Mouse (Mus musculus): ENCODE results near the gene Acr. TPM values are rescaled to one million over a fixed set of nuclear protein-coding genes. Genes with fewer than 3 reads are reported as not detected.
A peak's percentile ranks its signal among the peaks of the same experiment; 100 is the strongest.

The Acr gene
- polyA plus RNA-seq, 1 experiment from 2014 or later: not detected

DNA sequence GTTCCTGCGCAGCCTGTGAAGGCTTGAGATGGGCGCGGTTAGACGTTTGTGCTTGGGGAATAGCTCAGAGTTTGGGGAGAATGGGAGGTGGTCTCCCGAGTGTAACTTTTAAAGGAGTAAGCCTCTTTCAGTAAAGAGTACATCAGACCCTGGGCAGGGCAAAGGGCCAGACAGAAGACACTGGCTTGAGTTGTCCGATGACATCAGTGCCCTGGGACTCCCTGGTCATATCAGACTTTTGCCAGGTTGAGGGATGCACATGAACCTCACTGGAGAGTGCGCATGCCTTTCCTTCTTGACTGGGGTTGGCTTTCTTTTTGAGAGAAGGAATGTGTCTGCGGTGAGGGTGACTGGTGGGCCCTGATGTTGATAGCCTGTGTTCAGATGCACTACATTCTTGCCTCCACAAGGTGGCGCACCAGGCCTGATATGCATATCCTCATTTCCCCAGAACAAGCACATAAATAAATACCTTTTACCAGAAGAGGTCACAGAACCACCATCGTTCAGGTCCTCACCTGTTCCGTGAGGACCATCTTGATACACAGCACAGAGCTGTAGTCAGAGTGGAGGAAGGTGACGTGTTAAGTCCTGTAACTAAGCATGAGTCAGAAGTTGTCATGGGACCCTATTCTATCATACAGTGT lies 54.3 kb downstream of the Acr start:
- DNase-seq (ENCODE audit: low spot score) (peak; percentile 64), ATAC-seq (ENCODE audit: insufficient number of reproducible peaks, low FRiP score, low TSS enrichment, low read depth) (no peak)
- Histone ChIP-seq H3K9me3 (ENCODE audit: control insufficient read depth, low read length) (no peaks in the 10 kb centered on the region), H3K27me3 (ENCODE audit: control insufficient read depth, insufficient read depth, low read length) (no peaks in the 10 kb centered on the region), H3K36me3 (ENCODE audit: control insufficient read depth, insufficient read depth, low read length) (no peaks in the 10 kb centered on the region), H3K4me1 (ENCODE audit: control insufficient read depth, insufficient read depth, low read length) (no peaks in the 10 kb centered on the region), H3K4me3 (ENCODE audit: low read depth, low read length) (no peak overlapping the region), H3K9ac (ENCODE audit: low read length) (no peak overlapping the region), H3K27ac (replicated peaks; ENCODE audit: low read depth, low read length) (no peak overlapping the region), H3K4me2 (ENCODE audit: low read depth, severe bottlenecking) (no peak overlapping the region)
- 80% methylated on average over 12 of the region's 12 CpGs for WGBS

GRCm38 (mm10) chr15:89622959-89623625 lies 55.0 kb downstream of the Acr start:
- 66% methylated on average over 5 of the region's 5 CpGs for WGBS
- Histone ChIP-seq H3K4me1 (ENCODE audit: control insufficient read depth, insufficient read depth, low read length) (no peaks in the 10 kb centered on the region), H3K4me2 (ENCODE audit: low read depth, severe bottlenecking) (no peak overlapping the region), H3K9me3 (ENCODE audit: control insufficient read depth, low read length) (no peaks in the 10 kb centered on the region), H3K36me3 (ENCODE audit: control insufficient read depth, insufficient read depth, low read length) (no peaks in the 10 kb centered on the region), H3K4me3 (ENCODE audit: low read depth, low read length) (no peak overlapping the region), H3K9ac (ENCODE audit: low read length) (no peak overlapping the region), H3K27me3 (ENCODE audit: control insufficient read depth, insufficient read depth, low read length) (no peaks in the 10 kb centered on the region), H3K27ac (replicated peaks; ENCODE audit: low read depth, low read length) (no peak overlapping the region)
- ATAC-seq (ENCODE audit: insufficient number of reproducible peaks, low FRiP score, low TSS enrichment, low read depth) (no peak), DNase-seq (ENCODE audit: low spot score) (no peak)

GRCm38 (mm10) chr15:89623626-89623959 lies 55.5 kb downstream of the Acr start:
- H3K27me3 ChIP-seq (ENCODE audit: control insufficient read depth, insufficient read depth, low read length): no peaks in the 10 kb centered on the region
- H3K9me3 ChIP-seq (ENCODE audit: control insufficient read depth, low read length): no peaks in the 10 kb centered on the region
- DNase-seq (ENCODE audit: low spot score): peak; percentile 82
- no peak overlapping the region for H3K4me3 ChIP-seq (ENCODE audit: low read depth, low read length)
- no peak for ATAC-seq (ENCODE audit: insufficient number of reproducible peaks, low FRiP score, low TSS enrichment, low read depth)
- H3K9ac ChIP-seq (ENCODE audit: low read length): no peak overlapping the region
- no peaks in the 10 kb centered on the region for H3K4me1 ChIP-seq (ENCODE audit: control insufficient read depth, insufficient read depth, low read length)
- no peak overlapping the region for H3K27ac ChIP-seq (replicated peaks; ENCODE audit: low read depth, low read length)
- 21% methylated on average over 6 of the region's 6 CpGs for WGBS
- H3K36me3 ChIP-seq (ENCODE audit: control insufficient read depth, insufficient read depth, low read length): no peaks in the 10 kb centered on the region
- H3K4me2 ChIP-seq (ENCODE audit: low read depth, severe bottlenecking): no peak overlapping the region

Other genes starting within 250 kb of the Acr start
- not detected in 2 replicates for gene Adm2, start 245.6 kb upstream of the Acr start, polyA plus RNA-seq (2014; fragmentation: Nextera tagmentation; extraction: Ambion mirVana)
- not detected in 2 replicates for gene Miox, start 233.9 kb upstream of the Acr start, polyA plus RNA-seq (2014; fragmentation: Nextera tagmentation; extraction: Ambion mirVana)
- 31.6 and 32.1 TPM in 2 replicates for gene Lmf2, start 212.7 kb upstream of the Acr start, polyA plus RNA-seq (2014; fragmentation: Nextera tagmentation; extraction: Ambion mirVana)
- 176 and 180 TPM in 2 replicates for gene Ncaph2, start 212.6 kb upstream of the Acr start, polyA plus RNA-seq (2014; fragmentation: Nextera tagmentation; extraction: Ambion mirVana)
- gene Sco2, start 194.5 kb upstream of the Acr start, polyA plus RNA-seq (2014; fragmentation: Nextera tagmentation; extraction: Ambion mirVana): 4.9 and 6.3 TPM in 2 replicates
- gene Tymp, start 191.3 kb upstream of the Acr start, polyA plus RNA-seq (2014; fragmentation: Nextera tagmentation; extraction: Ambion mirVana): 1.9 and 2.2 TPM in 2 replicates
- gene Odf3b, start 189.0 kb upstream of the Acr start, polyA plus RNA-seq (2014; fragmentation: Nextera tagmentation; extraction: Ambion mirVana): 0.34 TPM in 1 of 2 replicates, not detected in the other
- gene Klhdc7b, start 183.4 kb upstream of the Acr start, polyA plus RNA-seq (2014; fragmentation: Nextera tagmentation; extraction: Ambion mirVana): not detected in 2 replicates
- gene Syce3, start 157.8 kb upstream of the Acr start, polyA plus RNA-seq (2014; fragmentation: Nextera tagmentation; extraction: Ambion mirVana): not detected in 2 replicates
- 1.0 and 1.2 TPM in 2 replicates for gene Cpt1b, start 142.5 kb upstream of the Acr start, polyA plus RNA-seq (2014; fragmentation: Nextera tagmentation; extraction: Ambion mirVana)
- 1.7 and 2.0 TPM in 2 replicates for gene C730034F03Rik, start 138.7 kb upstream of the Acr start, polyA plus RNA-seq (2014; fragmentation: Nextera tagmentation; extraction: Ambion mirVana)
- not detected in 2 replicates for gene Gm44502, start 138.6 kb upstream of the Acr start, polyA plus RNA-seq (2014; fragmentation: Nextera tagmentation; extraction: Ambion mirVana)
- gene Chkb, start 138.4 kb upstream of the Acr start, polyA plus RNA-seq (2014; fragmentation: Nextera tagmentation; extraction: Ambion mirVana): 48.7 and 50.1 TPM in 2 replicates
- 1.3 and 1.5 TPM in 2 replicates for gene Mapk8ip2, start 114.4 kb upstream of the Acr start, polyA plus RNA-seq (2014; fragmentation: Nextera tagmentation; extraction: Ambion mirVana)
- gene Arsa, start 90.9 kb upstream of the Acr start, polyA plus RNA-seq (2014; fragmentation: Nextera tagmentation; extraction: Ambion mirVana): 7.6 and 8.4 TPM in 2 replicates
- gene Shank3, start 68.7 kb upstream of the Acr start, polyA plus RNA-seq (2014; fragmentation: Nextera tagmentation; extraction: Ambion mirVana): 1.9 and 2.5 TPM in 2 replicates
- 66.9 and 70.3 TPM in 2 replicates for gene Rabl2, start 23.6 kb downstream of the Acr start, polyA plus RNA-seq (2014; fragmentation: Nextera tagmentation; extraction: Ambion mirVana)

All from limb, embryonic 11.5 days (tissue).